Mouse (Mus musculus) heart, postnatal 0 days (tissue): Measurements from ENCODE around the gene Sbp.

Experiments used
- CTCF ChIP-seq: IDR thresholded peaks from 2 replicates; pipeline ENCODE4 v1.5.1; 2016; ENCODE audit warnings: antibody characterized with exemption, control low read depth, low read depth
- EP300 ChIP-seq: IDR thresholded peaks from 2 replicates; pipeline ENCODE4 v1.6.1; 2016; ENCODE audit warnings: antibody characterized with exemption, low read depth

DNA sequence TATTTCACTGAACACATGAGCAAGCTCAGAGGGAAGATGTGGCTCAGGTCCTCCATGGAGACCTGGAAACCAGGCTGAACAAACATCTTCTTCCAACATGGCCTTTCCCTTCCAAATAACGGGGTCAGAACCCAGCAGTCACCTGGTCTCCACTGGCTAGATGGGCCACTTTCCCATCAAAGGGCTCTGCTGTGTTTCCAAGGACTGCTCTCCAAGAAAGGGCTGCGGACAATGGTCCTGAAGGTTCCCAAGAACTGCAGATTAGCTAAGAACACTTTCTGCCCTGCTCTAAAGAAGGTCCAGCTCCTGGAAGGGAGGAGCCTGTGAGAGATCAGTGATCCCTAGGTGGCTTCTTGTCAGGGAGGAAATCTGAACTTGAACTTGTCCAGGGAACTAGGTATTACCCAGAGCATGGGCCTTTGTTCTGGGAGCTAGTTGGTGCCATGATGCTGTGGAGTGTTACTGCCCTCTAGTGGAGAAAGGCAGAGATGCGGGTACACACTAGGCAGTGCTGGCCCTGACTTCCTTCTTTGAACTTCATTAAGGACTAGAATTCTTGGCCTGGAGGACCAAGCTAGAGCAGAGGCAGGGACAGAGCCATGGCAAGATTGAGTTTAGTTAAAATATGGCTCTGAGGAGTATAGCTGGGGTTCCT, 18.7 kb downstream of the Sbp start:
- TF ChIP-seq CTCF: peak; percentile 99
- TF ChIP-seq EP300: no peak
